Mouse (Mus musculus) ES-Bruce4 (cell line): ENCODE results near the gene Ccl11.

Source experiments
- CTCF ChIP-seq: IDR thresholded peaks from one replicate; pipeline ENCODE4 v1.8.1; 2011; ENCODE audit warnings: low read depth, low read length
- POLR2A ChIP-seq: IDR thresholded peaks from one replicate; pipeline ENCODE4 v1.8.1; 2011; ENCODE audit warnings: low read length; ENCODE audit not compliant: insufficient read depth

DNA sequence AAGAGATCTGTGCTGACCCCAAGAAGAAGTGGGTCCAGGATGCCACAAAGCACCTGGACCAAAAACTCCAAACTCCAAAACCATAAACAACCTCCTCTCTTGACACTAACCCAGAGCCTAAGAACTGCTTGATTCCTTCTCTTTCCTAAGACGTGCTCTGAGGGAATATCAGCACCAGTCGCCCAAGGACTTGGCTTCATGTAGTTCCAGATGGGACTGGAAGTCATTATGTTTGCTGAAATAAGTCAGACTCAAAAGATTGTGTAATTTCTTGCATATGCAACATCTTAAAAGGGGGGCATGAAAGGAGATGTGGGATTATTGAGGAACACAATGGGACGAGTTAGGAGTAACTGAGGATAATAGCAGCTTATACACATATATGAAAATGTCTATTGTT is 4.6 kb downstream of the Ccl11 start:
- TF ChIP-seq CTCF (no peak), POLR2A (no peak)
